Mouse (Mus musculus) erythroblast, embryonic 14.5 days (primary cell): Measurements from ENCODE around the gene Smg6. TPM values are rescaled to one million over a fixed set of nuclear protein-coding genes. Genes with fewer than 3 reads are reported as not detected.

ENCODE experiments used
- H3K27me3 ChIP-seq: 2 replicates; pipeline ENCODE4 v1.6.1; 2012; ENCODE audit warnings: inconsistent platforms; ENCODE audit not compliant: control insufficient read depth
- H3K36me3 ChIP-seq: 2 replicates; pipeline ENCODE4 v1.6.1; 2012; ENCODE audit warnings: mild to moderate bottlenecking, inconsistent platforms; ENCODE audit not compliant: control insufficient read depth
- H3K4me1 ChIP-seq: 2 replicates; pipeline ENCODE4 v1.6.1; 2012; ENCODE audit warnings: inconsistent platforms; ENCODE audit not compliant: control insufficient read depth
- H3K4me3 ChIP-seq: replicated peaks from 2 replicates; pipeline ENCODE3; 2012; ENCODE audit warnings: moderate library complexity, mild to moderate bottlenecking, inconsistent platforms
- H3K9me3 ChIP-seq: 2 replicates; pipeline ENCODE4 v1.6.1; 2012; ENCODE audit warnings: low read length, inconsistent platforms, mixed read lengths; ENCODE audit not compliant: control insufficient read depth
- GATA1 ChIP-seq: IDR thresholded peaks from 2 replicates; pipeline ENCODE4 v1.6.1; 2012; ENCODE audit warnings: low read length, inconsistent platforms, mixed read lengths
- TAL1 ChIP-seq: IDR thresholded peaks from 3 replicates; pipeline ENCODE4 v1.6.1; 2012; ENCODE audit warnings: low read length, inconsistent platforms, mixed read lengths
- polyA plus RNA-seq: library from polyadenylated mRNA; stranded (reverse); fragments of >175 nt; gene quantifications from 2 replicates; pipeline ENCODE4 v1.2.3, GENCODE M21; 2012

Gene Smg6
- polyA plus RNA-seq, 1 experiment, result 3.1 TPM

DNA sequence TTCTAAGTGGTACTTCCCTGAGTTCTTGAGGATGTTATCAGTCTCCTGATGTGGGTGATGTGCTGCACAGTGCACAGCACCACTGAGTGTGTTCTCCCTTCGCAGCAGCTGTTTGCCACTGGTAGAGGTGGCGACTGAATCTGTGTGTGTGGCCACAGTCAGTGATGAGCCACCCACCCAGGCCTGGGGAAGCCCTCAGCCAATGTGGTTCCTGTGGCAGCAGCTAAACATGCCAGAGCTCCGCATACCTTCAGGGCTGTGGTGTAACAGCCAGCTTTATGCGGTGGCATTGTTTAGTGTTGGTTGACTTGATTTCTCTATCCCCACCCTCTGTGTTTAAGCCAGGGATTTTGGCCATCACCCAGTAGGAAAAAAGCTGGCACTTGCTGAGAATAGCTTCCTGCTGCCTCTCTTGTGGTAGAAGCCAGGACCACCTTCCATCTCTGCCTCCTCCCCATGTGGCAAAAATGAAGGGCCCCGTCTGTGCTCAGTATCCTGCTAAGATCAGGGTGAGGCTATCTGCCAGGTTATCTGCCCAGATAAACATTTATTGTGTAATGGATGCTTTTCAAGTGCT lies 177.2 kb downstream of the Smg6 start:
- no peaks in the 10 kb centered on the region; the same call in 1 of the 2 replicates for H3K4me1 ChIP-seq
- TF ChIP-seq GATA1, result no peak
- no peak for TF ChIP-seq TAL1
- H3K4me3 ChIP-seq, result no peak overlapping the region
- no peaks in the 10 kb centered on the region for H3K9me3 ChIP-seq
- H3K27me3 ChIP-seq, result no peaks in the 10 kb centered on the region
- H3K36me3 ChIP-seq, result peaks cover under 1% of the 10 kb centered on the region; the same call in 1 of the 2 replicates

- Histone ChIP-seq H3K4me3 (no peak overlapping the region), H3K36me3 (0 out of 2 replicates have a peak, but pooled peaks cover 2% of the 10 kb centered on the region), H3K9me3 (no peaks in the 10 kb centered on the region), H3K4me1 (no peaks in the 10 kb centered on the region; the same call in 1 of the 2 replicates), H3K27me3 (no peaks in the 10 kb centered on the region)
- TF ChIP-seq GATA1, result no peak
- no peak for TF ChIP-seq TAL1
Observed at GRCm38 (mm10) chr11:75106614-75107013, 181.0 kb downstream of the Smg6 start.

DNA sequence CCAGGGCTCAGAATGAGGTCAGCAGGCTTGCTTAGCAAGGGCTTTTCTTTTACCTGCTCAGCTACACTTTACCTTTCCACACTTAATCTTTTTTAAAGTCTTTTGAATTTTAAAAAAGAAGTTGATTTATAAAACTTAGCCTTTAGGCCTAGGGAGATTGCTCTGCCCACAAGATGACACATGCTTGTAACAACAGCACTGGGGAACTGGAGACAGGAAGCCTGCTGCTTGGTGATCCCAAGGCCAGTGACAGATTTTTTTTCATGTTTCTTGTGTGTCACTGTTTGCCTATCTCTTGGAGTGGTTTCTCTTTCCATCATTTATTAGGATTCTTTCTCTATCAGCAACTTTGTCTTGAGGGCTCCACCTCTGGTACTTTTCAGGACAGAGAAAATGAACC lies 183.3 kb downstream of the Smg6 start:
- Histone ChIP-seq H3K36me3 (0 out of 2 replicates have a peak, but pooled peaks cover 2% of the 10 kb centered on the region), H3K9me3 (no peaks in the 10 kb centered on the region), H3K27me3 (no peaks in the 10 kb centered on the region), H3K4me3 (no peak overlapping the region), H3K4me1 (no peaks in the 10 kb centered on the region; the same call in 1 of the 2 replicates)
- no peak for TF ChIP-seq GATA1
- no peak for TF ChIP-seq TAL1

GRCm38 (mm10) chr11:75116379-75116778 lies 190.8 kb downstream of the Smg6 start:
- no peaks in the 10 kb centered on the region for H3K27me3 ChIP-seq
- no peaks in the 10 kb centered on the region for H3K9me3 ChIP-seq
- no peak overlapping the region for H3K4me3 ChIP-seq
- TF ChIP-seq GATA1, result no peak
- TF ChIP-seq TAL1, result no peak
- H3K4me1 ChIP-seq, result no peaks in the 10 kb centered on the region
- H3K36me3 ChIP-seq, result no peaks in the 10 kb centered on the region

DNA sequence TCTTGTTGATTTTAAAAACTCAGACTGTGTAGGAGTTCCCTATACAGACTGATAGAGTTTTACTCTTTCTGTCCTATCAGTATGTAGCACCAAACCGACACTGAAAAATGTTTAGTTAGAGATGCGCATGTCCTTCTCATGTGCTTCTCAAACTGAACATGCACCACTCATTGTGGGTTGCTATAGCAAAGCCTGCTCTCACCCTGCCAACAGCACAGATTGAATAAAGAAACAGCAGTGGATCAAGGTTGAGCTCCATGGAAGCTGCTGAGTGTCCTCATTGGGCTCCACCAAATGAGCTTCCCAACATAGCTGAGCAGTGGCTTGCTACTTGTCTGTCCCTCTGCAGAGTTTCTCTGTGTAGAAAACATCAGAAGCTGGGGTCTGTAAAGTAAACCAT lies 192.5 kb downstream of the Smg6 start:
- H3K9me3 ChIP-seq, result no peaks in the 10 kb centered on the region
- H3K4me1 ChIP-seq, result no peaks in the 10 kb centered on the region
- H3K36me3 ChIP-seq, result no peaks in the 10 kb centered on the region
- TF ChIP-seq TAL1, result no peak
- no peak for TF ChIP-seq GATA1
- no peak overlapping the region for H3K4me3 ChIP-seq
- H3K27me3 ChIP-seq, result no peaks in the 10 kb centered on the region

DNA sequence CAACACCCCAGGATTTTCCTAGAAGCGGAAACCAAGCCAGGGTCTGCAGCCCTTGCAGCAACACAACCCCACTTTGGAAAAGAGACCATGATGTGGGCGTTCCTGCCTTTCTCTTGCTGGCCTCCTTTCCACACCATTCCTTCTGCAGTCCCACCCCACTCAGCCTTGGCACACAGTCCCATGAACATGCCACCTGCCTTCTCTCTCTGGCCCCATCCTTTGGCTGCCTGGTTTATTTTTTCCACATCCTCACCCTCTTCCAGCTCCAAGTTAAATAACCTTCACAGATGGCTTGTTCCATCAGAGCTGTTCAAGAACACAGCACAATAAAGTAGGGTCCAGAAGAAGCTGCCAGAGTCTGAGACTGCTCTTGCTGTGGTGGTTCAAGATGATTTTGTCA lies 193.7 kb downstream of the Smg6 start:
- TF ChIP-seq GATA1 (no peak), TAL1 (no peak)
- Histone ChIP-seq H3K36me3 (no peaks in the 10 kb centered on the region), H3K4me1 (no peaks in the 10 kb centered on the region), H3K9me3 (no peaks in the 10 kb centered on the region), H3K4me3 (no peak overlapping the region), H3K27me3 (no peaks in the 10 kb centered on the region)

DNA sequence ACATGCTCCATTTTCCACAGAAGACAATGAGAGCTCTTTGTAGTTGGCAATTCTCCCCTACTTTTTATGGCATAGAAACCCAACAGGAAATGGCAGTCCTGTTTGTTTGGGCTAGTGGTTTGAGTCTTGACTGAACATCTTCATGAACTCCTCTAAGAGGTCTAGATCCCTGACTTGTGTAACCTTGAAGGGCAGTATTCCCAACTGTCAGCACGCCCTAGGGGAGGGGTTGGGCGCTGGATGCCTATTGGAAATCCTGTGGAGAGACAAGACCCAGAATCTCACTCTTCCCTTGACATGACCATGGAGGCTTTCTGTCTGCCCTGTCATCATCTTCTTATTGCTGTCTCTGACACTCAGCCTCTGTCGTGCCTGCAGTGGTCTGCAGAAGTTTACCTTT lies 194.2 kb downstream of the Smg6 start:
- TF ChIP-seq TAL1 (no peak), GATA1 (no peak)
- no peaks in the 10 kb centered on the region for H3K9me3 ChIP-seq
- no peaks in the 10 kb centered on the region for H3K36me3 ChIP-seq
- no peak overlapping the region for H3K4me3 ChIP-seq
- H3K27me3 ChIP-seq, result no peaks in the 10 kb centered on the region
- H3K4me1 ChIP-seq, result no peaks in the 10 kb centered on the region

DNA sequence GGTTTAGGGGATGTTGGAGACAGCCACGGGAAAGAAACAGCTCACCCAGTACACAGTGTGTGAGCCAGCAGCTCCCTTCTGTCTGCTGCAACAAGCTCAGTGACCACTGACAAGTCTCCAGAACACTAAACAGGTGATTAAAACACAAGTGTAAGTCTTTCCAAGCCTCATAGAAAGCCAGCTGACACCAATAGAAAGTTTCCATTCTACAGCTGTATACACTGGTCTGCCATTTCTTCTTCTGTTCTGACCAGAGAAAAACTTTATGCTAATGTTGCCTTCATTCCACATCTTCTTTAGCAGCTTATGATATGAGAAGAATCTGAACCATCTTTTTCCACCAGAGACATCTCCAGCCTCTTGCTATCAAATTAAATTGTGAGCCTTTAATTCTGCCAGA lies 195.7 kb downstream of the Smg6 start:
- H3K36me3 ChIP-seq, result no peaks in the 10 kb centered on the region
- no peaks in the 10 kb centered on the region for H3K9me3 ChIP-seq
- no peaks in the 10 kb centered on the region for H3K27me3 ChIP-seq
- no peaks in the 10 kb centered on the region for H3K4me1 ChIP-seq
- TF ChIP-seq GATA1 (no peak), TAL1 (no peak)
- no peak overlapping the region for H3K4me3 ChIP-seq

DNA sequence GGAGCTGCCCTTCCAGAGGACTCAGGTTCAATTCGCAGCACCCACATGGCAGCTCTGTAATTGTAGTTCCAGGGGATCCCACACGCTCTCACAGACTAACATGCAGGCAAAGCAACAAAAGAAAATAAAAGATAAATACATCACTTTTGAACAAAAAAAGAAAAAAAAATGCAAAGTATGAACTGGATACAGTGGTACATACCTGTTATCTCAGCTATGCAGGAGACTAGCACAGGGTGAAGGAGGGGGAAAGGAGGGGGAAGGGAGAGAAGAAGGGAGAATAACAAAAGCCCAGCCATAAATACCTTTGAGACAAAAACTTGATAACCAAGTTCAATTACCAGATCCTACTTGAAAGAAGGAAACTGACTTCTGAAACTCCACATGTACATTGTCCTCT lies 198.8 kb downstream of the Smg6 start:
- H3K9me3 ChIP-seq, result no peaks in the 10 kb centered on the region
- H3K4me3 ChIP-seq, result no peak overlapping the region
- no peaks in the 10 kb centered on the region for H3K4me1 ChIP-seq
- H3K27me3 ChIP-seq, result no peaks in the 10 kb centered on the region
- TF ChIP-seq GATA1 (no peak), TAL1 (no peak)
- H3K36me3 ChIP-seq, result no peaks in the 10 kb centered on the region; the same call in 1 of the 2 replicates

DNA sequence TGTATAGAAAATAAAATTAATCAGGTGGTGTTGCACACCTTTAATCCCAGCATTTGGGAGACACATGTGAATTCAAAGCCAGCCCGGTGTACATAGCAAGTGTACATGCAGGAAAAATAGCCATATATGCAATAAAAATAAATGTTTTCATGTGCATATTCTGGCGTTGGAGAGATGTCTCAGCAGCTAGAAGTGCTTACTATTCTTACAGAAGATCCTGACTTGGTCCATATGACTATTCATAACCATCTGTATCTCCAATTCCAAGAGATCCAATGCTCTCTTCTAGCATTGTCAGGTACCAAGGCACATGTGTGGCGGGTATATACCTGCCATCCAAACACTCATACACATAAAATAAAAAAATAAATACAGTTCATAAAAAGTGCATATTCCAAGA lies 200.8 kb downstream of the Smg6 start:
- H3K9me3 ChIP-seq, result no peaks in the 10 kb centered on the region
- no peaks in the 10 kb centered on the region; the same call in 1 of the 2 replicates for H3K36me3 ChIP-seq
- H3K4me3 ChIP-seq, result no peak overlapping the region
- TF ChIP-seq TAL1 (no peak), GATA1 (no peak)
- H3K27me3 ChIP-seq, result no peaks in the 10 kb centered on the region
- no peaks in the 10 kb centered on the region for H3K4me1 ChIP-seq
